Mouse (Mus musculus) right cerebral cortex, postnatal 14 days (tissue): ENCODE results near the gene Gpr1.
"Not testable (repeated sequence)": the region's sequence is repeated elsewhere in the genome, so short reads cannot be mapped to it uniquely, and the experiment has no call there.

Source experiments
- DNase-seq: peaks from one replicate; pipeline ENCODE4 v3.0.0; 2022

Gpr1 gene

DNA sequence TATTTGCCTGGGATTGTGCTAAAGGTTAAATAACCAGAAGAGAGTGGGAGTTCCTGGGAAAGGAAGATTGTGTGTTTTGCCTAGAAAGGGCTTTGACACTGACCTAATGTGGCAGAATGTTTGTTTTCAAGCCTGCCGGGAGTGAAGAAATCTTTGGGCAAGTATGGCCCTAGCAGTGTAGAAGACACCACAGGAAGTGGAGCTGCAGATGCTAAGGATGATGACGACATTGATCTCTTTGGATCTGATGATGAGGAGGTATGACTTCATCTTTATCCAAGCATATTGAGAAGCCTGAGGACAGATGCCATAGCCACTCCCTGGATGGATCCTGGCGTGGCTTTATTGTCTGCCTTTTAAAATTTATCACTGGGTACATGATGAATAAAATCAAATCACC is 36.0 kb downstream of the Gpr1 start:
- no peak for DNase-seq

DNA sequence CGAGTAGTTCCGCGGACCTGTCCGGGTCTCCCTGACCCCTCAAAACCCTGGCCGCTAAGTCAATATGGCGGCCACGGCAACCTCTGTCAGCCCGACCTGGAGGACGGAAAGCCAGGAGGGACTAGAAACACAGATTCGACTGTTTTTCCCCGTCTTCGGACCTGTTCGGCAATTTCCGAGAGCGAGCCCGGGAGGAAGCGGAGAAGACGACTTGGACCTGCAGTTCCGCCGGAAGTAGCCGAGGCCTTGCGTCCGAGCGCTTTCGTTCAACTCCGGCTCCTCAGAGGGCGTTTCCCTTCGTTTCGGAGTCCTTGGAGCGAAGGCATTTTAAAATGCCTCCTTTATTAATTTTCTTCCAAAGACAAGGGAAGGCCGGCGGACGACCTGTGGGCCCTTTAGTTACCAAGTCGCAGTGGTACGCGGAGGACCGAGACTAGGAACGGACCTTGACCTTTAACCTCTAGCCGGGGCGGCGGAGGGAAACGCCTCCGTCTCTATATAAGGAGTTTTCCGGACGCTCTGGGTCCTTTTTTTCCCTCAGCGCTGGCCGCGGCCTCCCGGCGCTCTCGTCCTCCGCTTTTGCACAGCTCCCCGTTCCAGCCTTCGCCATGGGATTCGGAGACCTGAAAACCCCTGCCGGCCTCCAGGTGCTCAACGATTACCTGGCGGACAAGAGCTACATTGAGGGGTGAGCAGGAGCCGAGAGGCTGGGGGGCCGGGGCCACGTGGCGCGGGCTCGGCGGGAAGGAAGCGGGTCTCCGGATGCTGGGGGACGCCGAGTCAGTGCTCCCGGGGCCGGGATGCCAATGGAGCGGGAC is 37.5 kb downstream of the Gpr1 start, which contains the start of the genes Eef1b2 and Ndufs1:
Gene Eef1b2, plus strand, starts transcription at position 222 of the 818 bp plus-strand sequence.
Gene Ndufs1, minus strand, starts transcription at position 230 of the 818 bp plus-strand sequence.
- DNase-seq: peak; percentile 98

- no peak for DNase-seq
These were observed 38.1 kb downstream of the Gpr1 start for GRCm38 (mm10) chr1:63176259-63176603.

- peak; percentile 22 for DNase-seq
These were observed 38.5 kb downstream of the Gpr1 start for GRCm38 (mm10) chr1:63175853-63176252.

DNA sequence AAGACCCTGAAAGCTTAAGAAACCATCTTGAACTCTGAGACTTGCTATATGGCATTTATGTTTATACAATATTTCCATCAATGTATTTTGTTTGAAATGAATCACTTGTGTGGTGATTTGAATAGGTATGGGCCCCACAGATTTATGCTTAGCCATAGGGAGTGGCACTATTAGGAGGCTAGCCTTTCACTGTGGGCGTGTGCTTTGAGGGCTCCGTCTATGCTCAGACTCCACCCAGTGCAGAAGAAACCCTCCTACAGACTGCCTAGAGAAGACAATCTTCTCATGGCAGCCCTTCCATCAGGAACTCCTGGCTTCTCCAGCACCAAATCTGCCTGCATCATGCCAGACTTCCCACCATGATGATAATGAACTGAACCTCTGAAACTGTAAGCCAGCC is 45.7 kb downstream of the Gpr1 start:
- DNase-seq: no peak

GRCm38 (mm10) chr1:63140231-63140630 is 74.1 kb downstream of the Gpr1 start:
- DNase-seq: no peak

DNA sequence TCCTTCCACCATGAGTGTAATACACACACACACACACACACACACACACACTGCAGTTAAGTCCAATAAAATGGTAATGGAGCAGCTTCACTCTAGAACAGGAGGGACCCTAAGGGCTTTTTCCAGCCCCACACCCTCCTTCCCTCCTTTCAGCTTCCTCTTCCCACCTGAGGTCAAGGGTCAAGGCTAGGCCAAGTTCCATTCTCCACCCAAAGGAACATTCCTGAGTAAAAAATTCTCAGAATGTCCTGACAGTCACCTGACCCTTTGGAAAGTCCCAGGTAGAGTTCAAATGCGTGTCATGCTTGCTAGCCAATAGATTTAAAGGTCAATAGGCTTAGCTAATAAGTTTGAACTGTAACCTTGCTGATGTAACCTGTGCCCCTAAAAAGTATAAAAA is 75.8 kb downstream of the Gpr1 start:
- not testable (repeated sequence) for DNase-seq

GRCm38 (mm10) chr1:63137971-63138370 is 76.4 kb downstream of the Gpr1 start:
- DNase-seq: no peak

DNA sequence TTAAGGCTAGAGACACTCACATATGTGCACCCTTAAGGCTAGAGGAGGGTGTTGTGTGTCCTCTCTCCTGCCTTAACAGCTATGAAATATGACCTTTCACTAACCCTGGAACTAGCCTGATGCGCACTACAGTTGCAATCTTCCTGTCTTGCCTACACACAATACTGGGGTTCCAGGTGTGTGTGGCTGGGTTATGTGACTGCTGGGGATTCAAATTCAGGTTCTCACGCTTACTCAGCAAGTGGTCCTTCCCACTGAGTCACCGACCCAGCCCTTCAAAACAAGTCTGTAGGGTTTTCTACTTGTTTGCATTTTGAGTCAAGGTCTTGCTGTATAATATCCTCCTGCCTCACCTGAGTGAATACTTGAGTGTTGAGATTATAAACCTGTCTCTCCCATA is 79.8 kb downstream of the Gpr1 start:
- DNase-seq: no peak
